Mouse (Mus musculus): ENCODE measurements around the gene Gnb5. TPM values are rescaled to one million over a fixed set of nuclear protein-coding genes. Genes with fewer than 3 reads are reported as not detected.

Gnb5 gene
- polyA plus RNA-seq, 1 experiment from 2014 or later: 70.1 TPM

- 96% methylated on average over 8 of the region's 8 CpGs for WGBS
- Histone ChIP-seq H3K36me3 (ENCODE audit: control insufficient read depth, insufficient read depth, low read length) (no peaks in the 10 kb centered on the region), H3K4me2 (ENCODE audit: low read length) (no peak overlapping the region), H3K4me3 (replicated peaks; ENCODE audit: low read depth, low read length) (no peak overlapping the region), H3K9me3 (ENCODE audit: control insufficient read depth, low read length) (no peaks in the 10 kb centered on the region), H3K27ac (replicated peaks; ENCODE audit: low read depth, low read length) (no peak overlapping the region), H3K27me3 (ENCODE audit: control insufficient read depth, insufficient read depth, low read length) (no peaks in the 10 kb centered on the region), H3K9ac (replicated peaks; ENCODE audit: low read length) (no peak overlapping the region), H3K4me1 (ENCODE audit: control insufficient read depth, insufficient read depth, low read length) (no peaks in the 10 kb centered on the region)
- ATAC-seq (ENCODE audit: low FRiP score, low TSS enrichment) (no peak), DNase-seq (no peak)
These were observed 34.5 kb upstream of the Gnb5 start for GRCm38 (mm10) chr9:75271539-75271938.

DNA sequence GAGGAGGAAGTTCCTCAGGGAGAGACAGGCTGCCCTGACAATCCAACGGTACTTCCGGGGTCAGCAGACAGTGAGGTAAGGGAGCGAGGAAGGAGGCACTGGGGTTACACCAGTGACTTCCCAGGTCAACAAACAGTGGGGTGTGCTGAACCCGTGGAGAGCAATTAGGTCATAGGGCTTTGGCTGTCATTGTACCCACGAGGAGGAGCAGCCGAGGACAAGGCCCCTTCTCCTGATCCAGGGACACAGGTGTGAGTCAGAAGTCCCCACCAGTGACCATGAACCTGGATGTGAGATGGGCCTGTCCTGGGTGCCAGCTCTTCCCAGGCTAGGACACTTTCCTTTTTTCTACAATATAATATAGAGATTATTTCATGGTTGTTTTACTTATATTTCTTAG is 32.4 kb upstream of the Gnb5 start:
- no peak for ATAC-seq (ENCODE audit: low FRiP score, low TSS enrichment)
- no peak overlapping the region for H3K4me3 ChIP-seq (replicated peaks; ENCODE audit: low read depth, low read length)

GRCm38 (mm10) chr9:75274486-75274885 is 31.6 kb upstream of the Gnb5 start:
- Histone ChIP-seq H3K9ac (replicated peaks; ENCODE audit: low read length) (no peak overlapping the region), H3K27me3 (ENCODE audit: control insufficient read depth, insufficient read depth, low read length) (no peaks in the 10 kb centered on the region), H3K4me1 (ENCODE audit: control insufficient read depth, insufficient read depth, low read length) (no peaks in the 10 kb centered on the region), H3K27ac (replicated peaks; ENCODE audit: low read depth, low read length) (no peak overlapping the region), H3K36me3 (ENCODE audit: control insufficient read depth, insufficient read depth, low read length) (no peaks in the 10 kb centered on the region), H3K4me2 (ENCODE audit: low read length) (no peak overlapping the region), H3K9me3 (ENCODE audit: control insufficient read depth, low read length) (no peaks in the 10 kb centered on the region), H3K4me3 (replicated peaks; ENCODE audit: low read depth, low read length) (no peak overlapping the region)
- WGBS: 93% methylated on average over 5 of the region's 5 CpGs
- ATAC-seq (ENCODE audit: low FRiP score, low TSS enrichment) (no peak), DNase-seq (no peak)

More for the DNA sequence above, 32.4 kb upstream of the Gnb5 start:
- Histone ChIP-seq H3K36me3 (ENCODE audit: control insufficient read depth, insufficient read depth, low read length) (no peaks in the 10 kb centered on the region), H3K9me3 (ENCODE audit: control insufficient read depth, low read length) (no peaks in the 10 kb centered on the region), H3K4me1 (ENCODE audit: control insufficient read depth, insufficient read depth, low read length) (no peaks in the 10 kb centered on the region), H3K4me2 (ENCODE audit: low read length) (no peak overlapping the region), H3K9ac (replicated peaks; ENCODE audit: low read length) (no peak overlapping the region), H3K27me3 (ENCODE audit: control insufficient read depth, insufficient read depth, low read length) (no peaks in the 10 kb centered on the region), H3K27ac (replicated peaks; ENCODE audit: low read depth, low read length) (no peak overlapping the region)
- 84% methylated on average over 6 of the region's 6 CpGs for WGBS
- no peak for DNase-seq

- no peak for DNase-seq
- H3K27ac ChIP-seq (replicated peaks; ENCODE audit: low read depth, low read length): no peak overlapping the region
- no peaks in the 10 kb centered on the region for H3K27me3 ChIP-seq (ENCODE audit: control insufficient read depth, insufficient read depth, low read length)
- 97% methylated on average over 9 of the region's 9 CpGs for WGBS
- no peaks in the 10 kb centered on the region for H3K36me3 ChIP-seq (ENCODE audit: control insufficient read depth, insufficient read depth, low read length)
- no peak for ATAC-seq (ENCODE audit: low FRiP score, low TSS enrichment)
- H3K4me3 ChIP-seq (replicated peaks; ENCODE audit: low read depth, low read length): no peak overlapping the region
- no peaks in the 10 kb centered on the region for H3K9me3 ChIP-seq (ENCODE audit: control insufficient read depth, low read length)
- H3K4me2 ChIP-seq (ENCODE audit: low read length): no peak overlapping the region
- H3K9ac ChIP-seq (replicated peaks; ENCODE audit: low read length): no peak overlapping the region
- H3K4me1 ChIP-seq (ENCODE audit: control insufficient read depth, insufficient read depth, low read length): no peaks in the 10 kb centered on the region
These were observed 31.0 kb upstream of the Gnb5 start for GRCm38 (mm10) chr9:75275051-75275450.

- no peak for ATAC-seq (ENCODE audit: low FRiP score, low TSS enrichment)
These were observed 25.3 kb upstream of the Gnb5 start for GRCm38 (mm10) chr9:75280814-75281213.

DNA sequence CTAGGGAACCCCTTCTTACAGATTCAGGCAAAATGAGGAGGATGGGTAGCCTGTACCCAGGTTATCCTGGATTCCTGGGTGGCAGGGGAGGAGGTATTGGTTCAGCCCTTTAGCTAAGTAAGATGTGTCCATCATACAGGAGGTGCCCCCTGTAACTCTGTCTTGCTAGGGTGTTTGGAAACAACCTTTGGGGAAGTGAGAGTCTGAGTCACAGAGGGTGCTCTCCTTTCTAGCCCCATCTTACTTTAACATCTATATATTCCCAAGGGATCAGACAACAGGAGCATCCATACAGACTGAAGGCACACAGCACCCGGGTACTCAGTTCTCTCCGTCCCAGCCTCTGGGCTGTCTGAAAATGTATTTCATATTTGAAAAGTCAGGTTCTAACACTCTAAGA is 23.9 kb upstream of the Gnb5 start:
- no peaks in the 10 kb centered on the region for H3K9me3 ChIP-seq (ENCODE audit: control insufficient read depth, low read length)
- 82% methylated on average over 2 of the region's 2 CpGs for WGBS
- no peak overlapping the region for H3K4me2 ChIP-seq (ENCODE audit: low read length)
- no peaks in the 10 kb centered on the region for H3K27me3 ChIP-seq (ENCODE audit: control insufficient read depth, insufficient read depth, low read length)
- H3K4me3 ChIP-seq (replicated peaks; ENCODE audit: low read depth, low read length): no peak overlapping the region
- no peak for DNase-seq
- no peaks in the 10 kb centered on the region for H3K36me3 ChIP-seq (ENCODE audit: control insufficient read depth, insufficient read depth, low read length)
- H3K9ac ChIP-seq (replicated peaks; ENCODE audit: low read length): no peak overlapping the region
- no peak overlapping the region for H3K27ac ChIP-seq (replicated peaks; ENCODE audit: low read depth, low read length)
- ATAC-seq (ENCODE audit: low FRiP score, low TSS enrichment): no peak
- no peaks in the 10 kb centered on the region for H3K4me1 ChIP-seq (ENCODE audit: control insufficient read depth, insufficient read depth, low read length)

More at GRCm38 (mm10) chr9:75280814-75281213, 25.3 kb upstream of the Gnb5 start:
- no peaks in the 10 kb centered on the region for H3K36me3 ChIP-seq (ENCODE audit: control insufficient read depth, insufficient read depth, low read length)
- H3K9me3 ChIP-seq (ENCODE audit: control insufficient read depth, low read length): no peaks in the 10 kb centered on the region
- H3K4me2 ChIP-seq (ENCODE audit: low read length): no peak overlapping the region
- no peaks in the 10 kb centered on the region for H3K27me3 ChIP-seq (ENCODE audit: control insufficient read depth, insufficient read depth, low read length)
- WGBS: 47% methylated on average over 5 of the region's 5 CpGs
- DNase-seq: peak; percentile 65
- H3K4me1 ChIP-seq (ENCODE audit: control insufficient read depth, insufficient read depth, low read length): no peaks in the 10 kb centered on the region
- H3K4me3 ChIP-seq (replicated peaks; ENCODE audit: low read depth, low read length): no peak overlapping the region
- H3K27ac ChIP-seq (replicated peaks; ENCODE audit: low read depth, low read length): no peak overlapping the region
- no peak overlapping the region for H3K9ac ChIP-seq (replicated peaks; ENCODE audit: low read length)

DNA sequence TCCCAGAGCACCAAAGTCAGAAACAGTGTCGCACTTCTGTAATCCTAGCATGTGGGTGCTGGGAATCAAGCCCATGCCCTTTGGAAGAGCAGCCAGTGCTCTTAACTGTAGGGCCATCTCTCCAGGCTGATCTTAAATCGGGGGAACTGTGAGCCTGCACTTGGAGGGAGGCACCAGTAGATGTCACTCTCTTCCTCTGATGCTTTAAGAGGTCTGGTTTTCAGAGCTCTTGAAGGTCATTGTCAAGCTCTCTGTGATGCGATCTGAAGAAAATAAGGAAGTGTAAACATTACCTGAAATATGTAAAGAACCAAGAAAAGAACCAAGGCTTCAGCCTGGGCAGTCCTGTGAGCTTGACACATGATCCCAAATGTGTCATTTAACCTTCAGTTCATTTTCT is 23.3 kb upstream of the Gnb5 start:
- Histone ChIP-seq H3K9ac (replicated peaks; ENCODE audit: low read length) (no peak overlapping the region), H3K4me2 (ENCODE audit: low read length) (no peak overlapping the region), H3K36me3 (ENCODE audit: control insufficient read depth, insufficient read depth, low read length) (no peaks in the 10 kb centered on the region), H3K27me3 (ENCODE audit: control insufficient read depth, insufficient read depth, low read length) (no peaks in the 10 kb centered on the region), H3K27ac (replicated peaks; ENCODE audit: low read depth, low read length) (no peak overlapping the region), H3K4me1 (ENCODE audit: control insufficient read depth, insufficient read depth, low read length) (no peaks in the 10 kb centered on the region), H3K4me3 (replicated peaks; ENCODE audit: low read depth, low read length) (no peak overlapping the region), H3K9me3 (ENCODE audit: control insufficient read depth, low read length) (no peaks in the 10 kb centered on the region)
- DNase-seq (peak; percentile 86), ATAC-seq (ENCODE audit: low FRiP score, low TSS enrichment) (peak; percentile 43; the same call in 1 of the 2 replicates)
- 19% methylated on average over 3 of the region's 3 CpGs for WGBS

- no peak for DNase-seq
- WGBS: 89% methylated on average over 8 of the region's 8 CpGs
These were observed 22.5 kb upstream of the Gnb5 start for GRCm38 (mm10) chr9:75283636-75284035.

GRCm38 (mm10) chr9:75285363-75285762 is 20.7 kb upstream of the Gnb5 start:
- 84% methylated on average over 6 of the region's 6 CpGs for WGBS

More at GRCm38 (mm10) chr9:75283636-75284035, 22.5 kb upstream of the Gnb5 start:
- Histone ChIP-seq H3K27me3 (ENCODE audit: control insufficient read depth, insufficient read depth, low read length) (no peaks in the 10 kb centered on the region), H3K27ac (replicated peaks; ENCODE audit: low read depth, low read length) (no peak overlapping the region), H3K4me1 (ENCODE audit: control insufficient read depth, insufficient read depth, low read length) (no peaks in the 10 kb centered on the region), H3K36me3 (ENCODE audit: control insufficient read depth, insufficient read depth, low read length) (no peaks in the 10 kb centered on the region), H3K4me3 (replicated peaks; ENCODE audit: low read depth, low read length) (no peak overlapping the region), H3K4me2 (ENCODE audit: low read length) (no peak overlapping the region), H3K9me3 (ENCODE audit: control insufficient read depth, low read length) (no peaks in the 10 kb centered on the region), H3K9ac (replicated peaks; ENCODE audit: low read length) (no peak overlapping the region)
- no peak for ATAC-seq (ENCODE audit: low FRiP score, low TSS enrichment)

More at GRCm38 (mm10) chr9:75285363-75285762, 20.7 kb upstream of the Gnb5 start:
- H3K9me3 ChIP-seq (ENCODE audit: control insufficient read depth, low read length): no peaks in the 10 kb centered on the region
- DNase-seq (no peak), ATAC-seq (ENCODE audit: low FRiP score, low TSS enrichment) (no peak)
- no peak overlapping the region for H3K4me2 ChIP-seq (ENCODE audit: low read length)
- H3K36me3 ChIP-seq (ENCODE audit: control insufficient read depth, insufficient read depth, low read length): no peaks in the 10 kb centered on the region
- H3K9ac ChIP-seq (replicated peaks; ENCODE audit: low read length): no peak overlapping the region
- H3K4me3 ChIP-seq (replicated peaks; ENCODE audit: low read depth, low read length): no peak overlapping the region
- H3K4me1 ChIP-seq (ENCODE audit: control insufficient read depth, insufficient read depth, low read length): no peaks in the 10 kb centered on the region
- H3K27ac ChIP-seq (replicated peaks; ENCODE audit: low read depth, low read length): no peak overlapping the region
- H3K27me3 ChIP-seq (ENCODE audit: control insufficient read depth, insufficient read depth, low read length): no peaks in the 10 kb centered on the region
